Mouse (Mus musculus): ENCODE results near the gene Tsga10ip.
"Not testable (repeated sequence)": the region's sequence is repeated elsewhere in the genome, so short reads cannot be mapped to it uniquely, and the experiment has no call there.

Gene Tsga10ip

GRCm38 (mm10) chr19:5423561-5423960 lies 21.2 kb upstream of the Tsga10ip start:
- peak; percentile 8 for DNase-seq

- DNase-seq = no peak
Observed at GRCm38 (mm10) chr19:5422895-5423443, 20.6 kb upstream of the Tsga10ip start.

DNA sequence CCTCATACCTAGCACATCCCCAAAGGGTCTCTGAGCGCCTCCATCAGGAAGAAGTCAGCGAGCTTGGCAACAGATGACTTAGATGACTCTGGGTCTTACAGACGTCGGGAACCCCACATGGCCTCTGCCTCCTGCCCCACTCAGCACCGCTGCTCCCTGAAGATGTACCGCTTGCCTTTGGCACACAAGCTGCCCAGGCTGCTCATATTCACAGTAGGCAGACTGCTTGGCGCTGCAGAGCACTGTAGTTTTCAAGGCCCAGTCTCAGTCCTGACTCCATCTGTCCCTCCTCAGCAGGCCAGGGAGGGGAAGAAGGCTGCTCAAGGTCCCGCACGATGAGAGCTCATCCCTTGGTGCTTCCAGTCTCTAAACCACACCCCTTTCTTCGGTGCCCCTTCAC lies 19.9 kb upstream of the Tsga10ip start:
- DNase-seq = peak; percentile 39

DNA sequence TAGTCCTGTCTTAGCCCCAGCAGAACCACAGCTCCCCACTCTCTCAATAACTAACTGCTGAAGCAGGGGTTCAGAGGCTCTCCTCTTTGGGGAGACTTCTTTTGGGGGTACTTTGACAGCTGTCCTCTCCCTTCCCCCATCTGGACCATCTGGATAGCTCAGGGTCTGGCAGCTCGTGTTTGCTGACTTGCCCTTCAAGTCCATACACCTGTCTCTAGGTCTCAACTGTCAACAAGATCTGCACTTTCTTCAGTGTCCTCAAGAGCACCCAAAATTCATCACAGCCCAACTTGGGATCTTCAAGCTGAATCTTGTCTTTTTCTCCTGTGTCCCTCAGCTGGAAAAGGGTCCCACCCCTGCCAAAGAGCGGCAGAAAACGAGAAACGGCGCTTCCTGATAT lies 19.5 kb upstream of the Tsga10ip start:
- no peak for DNase-seq

- DNase-seq = no peak
Observed at GRCm38 (mm10) chr19:5420579-5420978, 18.3 kb upstream of the Tsga10ip start.

GRCm38 (mm10) chr19:5419630-5420029 lies 17.3 kb upstream of the Tsga10ip start:
- DNase-seq = no peak

DNA sequence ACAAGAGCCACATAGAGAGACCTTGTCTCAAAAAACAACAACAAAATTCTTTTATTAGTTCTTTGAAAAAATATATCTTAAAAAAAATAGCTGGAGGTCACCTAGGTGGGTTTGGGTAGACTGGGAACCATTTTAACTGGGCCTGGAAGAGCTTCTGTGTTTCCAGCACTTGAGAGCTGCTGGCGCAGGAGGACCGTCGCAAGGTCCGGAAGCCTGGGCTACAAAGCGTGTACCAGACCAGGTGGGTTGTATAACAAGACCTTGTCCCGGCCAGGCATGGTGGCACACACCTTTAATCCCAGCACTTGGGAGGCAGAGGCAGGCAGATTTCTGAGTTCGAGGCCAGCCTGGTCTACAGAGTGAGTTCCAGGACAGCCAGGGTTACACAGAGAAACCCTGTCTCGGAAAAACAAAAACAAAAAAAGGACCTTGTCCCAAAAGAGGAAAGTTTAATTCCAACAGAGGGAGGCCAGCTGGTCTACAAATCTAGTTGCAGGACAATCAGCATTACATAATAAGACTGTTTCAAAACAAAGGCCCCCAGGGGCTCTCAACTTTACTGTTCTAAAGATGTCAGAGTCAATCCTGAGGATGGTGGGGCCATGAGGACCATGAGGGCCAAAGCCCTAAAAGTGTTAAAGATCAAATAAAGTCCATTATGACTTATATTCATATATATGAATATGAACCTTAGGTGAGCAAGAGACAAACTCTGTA lies 16.6 kb upstream of the Tsga10ip start:
- DNase-seq = no peak

DNA sequence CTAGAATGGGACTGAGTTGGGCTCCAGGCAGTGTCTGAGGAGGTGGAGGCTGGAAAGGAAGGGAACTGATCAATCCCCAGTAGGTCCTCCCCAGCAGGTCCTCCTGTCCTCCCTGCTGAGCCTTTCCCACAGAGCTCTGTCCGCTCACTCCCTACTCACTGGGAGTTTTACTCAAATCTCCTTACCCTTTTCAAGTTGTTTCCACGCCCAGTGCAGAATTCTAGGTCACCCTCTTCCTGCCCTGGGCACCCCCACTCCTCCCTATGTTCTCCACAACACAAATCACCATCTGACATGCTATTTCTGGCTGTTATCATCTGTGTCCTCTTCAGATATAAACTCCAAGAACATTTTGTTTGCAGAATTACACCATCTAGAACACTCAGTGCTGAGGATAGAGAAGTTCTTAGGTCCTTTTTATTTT lies 12.2 kb upstream of the Tsga10ip start:
- peak; percentile 47 for DNase-seq

DNA sequence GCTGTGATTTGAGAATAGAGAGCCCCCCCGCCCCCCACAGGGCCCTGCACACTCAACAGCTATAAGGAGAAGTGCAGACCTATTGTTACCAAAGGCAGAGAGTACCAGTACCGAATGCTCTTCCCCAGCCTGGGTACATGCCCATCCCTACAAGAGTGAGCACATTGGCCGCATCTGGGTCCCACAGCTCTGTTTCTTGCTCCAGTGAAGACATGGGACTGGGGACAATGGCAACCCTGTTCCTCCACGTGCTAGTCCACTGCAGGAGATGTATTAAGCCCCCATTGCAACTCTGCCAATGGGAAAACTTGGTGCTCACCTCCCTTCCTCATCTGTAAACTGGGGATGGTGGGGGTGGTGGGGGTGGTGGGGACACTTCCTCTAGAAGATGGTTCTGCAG lies 11.5 kb upstream of the Tsga10ip start:
- DNase-seq = no peak

DNA sequence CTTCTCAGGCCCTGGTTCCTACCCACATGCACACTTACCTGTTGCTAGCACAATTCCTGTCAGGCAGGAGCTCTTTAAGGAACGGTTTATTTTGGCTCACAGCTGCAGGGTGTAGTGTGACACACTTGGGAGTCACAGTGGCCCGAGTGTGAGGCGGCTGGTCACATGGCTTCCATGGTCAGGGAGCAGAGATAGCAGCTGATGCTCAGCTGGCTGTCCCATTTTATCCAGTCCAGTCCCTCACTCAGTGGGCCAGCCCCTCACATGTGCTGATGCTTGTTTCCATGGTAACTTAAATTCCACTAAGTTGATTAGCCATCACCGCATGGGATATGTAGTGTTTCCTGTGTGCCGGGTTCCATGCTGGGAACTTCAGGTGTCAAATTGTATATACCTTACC lies 9.6 kb upstream of the Tsga10ip start:
- DNase-seq = no peak

GRCm38 (mm10) chr19:5410641-5411040 lies 8.3 kb upstream of the Tsga10ip start:
- DNase-seq = no peak

- DNase-seq = peak; percentile 38
Observed at GRCm38 (mm10) chr19:5409068-5409467, 6.7 kb upstream of the Tsga10ip start.

GRCm38 (mm10) chr19:5408057-5409001 lies 6.0 kb upstream of the Tsga10ip start:
- peak; percentile 12 for DNase-seq

DNA sequence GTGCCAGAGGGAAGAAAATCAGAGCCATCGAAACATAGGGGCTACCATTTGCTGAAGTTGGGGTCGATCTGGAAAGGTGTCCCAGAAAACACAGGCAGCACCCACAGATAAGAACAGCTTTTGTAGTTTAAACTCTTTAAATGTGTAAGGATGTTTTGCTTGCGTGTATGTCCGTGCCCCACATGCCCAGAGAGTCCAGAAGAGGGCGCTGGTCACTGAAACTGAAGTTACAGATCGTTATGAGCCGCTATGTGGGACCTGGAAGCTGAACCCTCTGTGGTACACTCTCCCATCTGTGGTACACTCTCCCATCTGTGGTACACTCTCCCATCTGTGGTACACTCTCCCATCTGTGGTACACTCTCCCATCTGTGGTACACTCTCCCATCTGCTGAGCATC lies 4.8 kb upstream of the Tsga10ip start:
- DNase-seq = no peak

- DNase-seq = peak; percentile 71
Observed at GRCm38 (mm10) chr19:5406531-5407126, 4.3 kb upstream of the Tsga10ip start.

- DNase-seq = no peak
Observed at GRCm38 (mm10) chr19:5405924-5406323, 3.6 kb upstream of the Tsga10ip start.

DNA sequence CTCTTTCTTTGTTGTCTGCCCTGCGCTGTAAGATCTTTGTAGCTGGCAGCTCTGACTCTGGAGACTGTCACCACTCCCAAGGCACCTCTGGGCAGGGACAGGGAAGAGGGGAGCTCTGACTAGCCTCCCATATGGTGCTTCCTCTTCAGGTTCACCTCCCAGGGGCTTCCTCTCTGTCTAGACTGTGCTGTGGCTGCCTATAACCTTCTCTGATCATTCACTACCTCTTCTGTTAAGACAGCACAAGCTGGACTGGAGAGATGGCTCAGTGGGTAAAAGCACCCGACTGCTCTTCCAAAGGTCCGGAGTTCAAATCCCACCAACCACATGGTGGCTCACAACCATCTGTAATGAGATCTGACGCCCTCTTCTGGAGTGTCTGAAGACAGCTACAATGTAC lies 1.3 kb downstream of the Tsga10ip start:
- DNase-seq = not testable (repeated sequence)

DNA sequence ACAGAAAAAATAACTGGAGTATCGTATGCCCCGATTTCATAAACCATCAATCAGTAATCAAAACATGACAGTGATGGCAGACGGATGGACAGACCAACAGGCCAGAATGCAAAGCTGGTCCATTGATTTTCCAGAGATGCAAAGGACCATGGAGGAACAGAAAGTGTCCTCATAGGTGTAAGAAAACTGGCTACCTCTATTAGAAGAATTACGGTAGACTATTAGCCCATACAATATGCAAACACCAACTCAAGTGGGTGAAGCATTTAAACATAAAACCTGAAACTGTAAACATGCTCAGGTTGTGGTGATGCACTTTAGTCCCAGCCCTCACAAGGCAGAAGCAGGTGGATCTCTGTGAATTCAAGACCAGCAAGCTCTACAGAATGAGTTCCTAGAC lies 7.0 kb downstream of the Tsga10ip start:
- DNase-seq = no peak

DNA sequence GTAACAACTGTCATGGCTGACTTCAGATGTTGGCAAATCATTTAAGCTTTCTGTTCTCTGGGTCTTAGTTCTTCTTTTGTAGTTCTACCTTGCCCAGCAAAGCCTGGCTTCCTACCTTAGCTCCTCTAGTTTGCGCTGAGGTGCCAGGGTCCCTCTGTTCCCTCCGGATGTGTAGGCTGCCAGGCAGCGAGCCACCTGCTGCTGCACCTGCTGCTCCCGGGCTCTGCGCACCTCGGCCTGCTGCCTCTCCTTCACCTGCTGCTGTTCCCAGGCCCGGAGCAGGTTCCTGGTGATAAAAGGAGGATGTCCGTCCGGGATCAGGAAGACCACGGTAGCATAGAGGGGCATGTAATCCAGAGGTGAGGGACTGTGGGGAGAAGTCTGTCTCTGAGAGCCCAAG lies 8.2 kb downstream of the Tsga10ip start:
- no peak for DNase-seq

DNA sequence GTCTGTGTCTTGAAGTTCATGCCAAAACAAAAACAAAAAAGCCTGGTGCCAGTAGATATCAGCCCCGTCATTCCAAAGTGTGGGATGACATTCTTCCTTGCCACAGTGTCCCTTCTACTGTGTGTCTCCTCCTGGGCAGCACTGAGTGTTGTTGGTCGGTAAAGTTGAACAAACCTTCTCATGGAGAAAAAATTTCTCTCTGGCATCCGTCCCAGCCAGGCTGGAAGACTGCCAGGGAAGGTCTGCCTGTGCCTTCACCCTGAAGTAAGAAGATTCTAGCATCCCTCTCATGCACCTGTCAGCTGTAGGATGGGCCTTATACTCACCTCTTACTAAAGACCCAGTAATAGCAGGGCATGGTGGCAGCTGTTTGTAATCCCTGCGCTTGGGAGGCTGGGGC lies 9.4 kb downstream of the Tsga10ip start:
- DNase-seq = no peak

GRCm38 (mm10) chr19:5390416-5390815 lies 11.9 kb downstream of the Tsga10ip start:
- no peak for DNase-seq

DNA sequence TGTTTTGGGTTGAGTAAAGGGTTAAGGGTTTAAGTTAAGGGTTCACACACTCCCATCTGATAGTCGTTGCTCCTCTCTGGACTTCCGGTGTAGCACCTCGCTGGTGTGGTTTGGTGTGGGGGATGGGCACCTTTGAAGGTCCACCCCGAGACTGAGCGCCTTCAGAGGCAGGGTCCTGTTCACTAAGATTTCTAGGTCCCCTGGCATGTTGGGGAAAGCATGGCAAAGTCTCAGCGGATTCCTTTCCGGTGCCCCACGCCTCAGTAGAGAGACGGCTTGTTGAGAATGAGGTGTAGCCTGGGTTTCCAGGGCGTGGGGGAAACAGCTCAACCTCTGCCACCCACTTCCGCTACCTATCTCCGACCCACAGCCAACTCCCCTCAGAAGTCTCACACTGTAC lies 12.7 kb downstream of the Tsga10ip start:
- DNase-seq = no peak

GRCm38 (mm10) chr19:5388588-5389242 lies 13.6 kb downstream of the Tsga10ip start, which contains the start of gene Sart1:
Gene Sart1, minus strand, starts transcription at chr19:5388703.
- DNase-seq = peak; percentile 97
